Mouse (Mus musculus) mouse embryonic stem cell (cell line): ENCODE measurements around the gene Iqsec1.

Source experiments
- in situ Hi-C, 2 experiments: fragments of 300-500 bp; cut with MboI; formaldehyde crosslinking; loops; 1 replicate in 1 of 2; 3 replicates in 1 of 2; pipeline ENCODE4 v1.14.3; 2019 to 2020; ENCODE audit warnings: low sequenced_read_pairs in 2 of 2, low pct_unique_long_range_greater_than_20kb in 1 of 2, mixed read lengths in 1 of 2; ENCODE audit not compliant: unreplicated experiment in 1 of 2

Iqsec1 gene

DNA sequence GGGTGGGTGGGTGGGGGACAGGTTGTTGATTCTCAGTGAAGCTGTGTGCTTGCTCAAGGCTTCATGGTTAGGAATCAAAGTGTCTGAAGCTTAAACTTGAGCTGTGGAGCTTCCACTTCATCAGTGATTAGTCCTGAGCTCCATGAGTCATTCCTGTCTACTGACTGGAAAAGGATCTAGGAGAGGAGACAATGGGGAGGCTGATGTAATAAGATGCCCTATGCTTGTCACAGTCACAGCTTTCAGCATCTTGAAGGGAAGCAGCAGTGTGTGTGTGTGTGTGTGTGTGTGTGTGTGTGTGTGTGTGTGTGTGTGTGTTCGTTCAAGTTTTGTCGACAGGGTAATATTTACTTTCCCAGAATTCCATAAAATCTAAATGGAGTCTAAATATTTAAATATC lies 84.3 kb downstream of the Iqsec1 start:
- in situ Hi-C loops, result no loop called here

DNA sequence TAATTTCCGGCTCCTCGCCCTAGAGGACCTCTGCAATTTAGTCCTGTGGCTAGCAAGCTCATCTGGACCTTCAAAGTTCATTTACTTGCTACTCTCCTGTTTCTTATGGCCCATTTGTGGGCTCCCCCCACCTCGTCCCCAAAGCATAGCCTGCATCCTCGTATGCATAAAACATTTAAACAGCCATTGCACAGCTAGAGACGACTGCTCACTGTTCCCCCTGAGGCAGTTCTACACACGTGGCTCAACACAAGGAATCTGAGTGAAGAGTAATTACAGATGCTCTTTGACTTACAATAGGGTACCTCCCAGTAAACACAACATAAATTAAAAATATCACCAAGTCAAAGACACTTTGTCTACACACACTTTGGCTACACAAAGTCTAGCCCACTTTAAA lies 88.2 kb downstream of the Iqsec1 start:
- in situ Hi-C loops, result no loop called here

DNA sequence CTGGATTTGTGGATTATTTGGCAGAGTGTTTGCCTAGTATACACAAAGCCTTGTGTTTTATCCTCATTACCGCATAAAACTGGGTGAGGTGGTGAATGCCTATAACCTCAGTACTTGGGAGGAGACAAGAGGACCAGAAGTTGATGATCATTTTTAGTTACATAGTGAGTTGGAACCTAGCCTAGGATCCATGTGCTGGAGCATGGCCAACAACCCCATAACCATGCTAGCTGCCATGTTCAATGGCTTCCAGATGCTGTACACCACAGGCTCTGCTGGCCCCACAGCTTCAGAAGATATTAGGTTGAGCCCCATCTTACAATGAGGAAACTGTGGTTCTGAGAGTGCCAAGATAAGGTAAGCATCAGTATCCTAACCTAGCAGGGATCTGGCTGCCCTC lies 89.2 kb downstream of the Iqsec1 start:
- in situ Hi-C loops, result no loop called here

DNA sequence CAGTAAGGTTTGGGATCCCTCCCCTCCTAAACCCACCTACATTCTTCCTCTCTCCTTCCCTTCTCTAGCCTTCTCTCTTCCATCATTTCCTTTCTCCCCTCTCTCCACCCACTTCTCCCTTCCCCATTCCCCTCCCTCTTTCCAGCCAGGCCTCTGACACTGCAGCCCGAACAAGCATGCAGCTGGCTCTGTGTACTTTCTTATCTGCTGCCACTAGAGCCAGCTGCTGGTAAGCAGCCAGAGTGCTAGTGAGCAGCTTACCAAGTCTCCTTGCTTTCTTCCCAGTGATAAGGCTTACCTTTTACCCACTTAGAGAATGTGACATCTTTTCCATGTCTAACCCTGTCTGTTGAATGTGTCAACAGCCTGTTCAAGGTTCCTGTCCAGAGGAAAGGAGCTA lies 90.4 kb downstream of the Iqsec1 start:
- in situ Hi-C loops, result no loop called here

DNA sequence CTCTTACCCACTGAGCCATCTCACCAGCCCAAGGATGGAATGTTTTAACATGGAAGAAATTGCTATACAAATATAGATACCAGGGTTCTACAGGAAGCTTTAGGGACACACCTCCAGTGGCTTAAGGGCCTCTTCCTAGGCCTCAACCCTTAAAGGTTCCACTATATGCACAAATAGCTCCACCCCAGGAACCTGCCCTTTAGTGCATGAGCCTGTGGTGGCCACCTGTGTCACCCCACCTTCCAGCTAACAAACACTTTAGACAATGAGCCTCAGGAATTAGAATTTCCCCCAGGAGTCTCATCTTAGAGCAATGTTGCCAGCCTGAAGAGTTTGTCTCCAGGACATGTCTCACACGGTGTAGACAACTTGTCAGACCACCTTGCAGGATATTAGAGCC lies 96.1 kb downstream of the Iqsec1 start:
- in situ Hi-C loops, result no loop called here

DNA sequence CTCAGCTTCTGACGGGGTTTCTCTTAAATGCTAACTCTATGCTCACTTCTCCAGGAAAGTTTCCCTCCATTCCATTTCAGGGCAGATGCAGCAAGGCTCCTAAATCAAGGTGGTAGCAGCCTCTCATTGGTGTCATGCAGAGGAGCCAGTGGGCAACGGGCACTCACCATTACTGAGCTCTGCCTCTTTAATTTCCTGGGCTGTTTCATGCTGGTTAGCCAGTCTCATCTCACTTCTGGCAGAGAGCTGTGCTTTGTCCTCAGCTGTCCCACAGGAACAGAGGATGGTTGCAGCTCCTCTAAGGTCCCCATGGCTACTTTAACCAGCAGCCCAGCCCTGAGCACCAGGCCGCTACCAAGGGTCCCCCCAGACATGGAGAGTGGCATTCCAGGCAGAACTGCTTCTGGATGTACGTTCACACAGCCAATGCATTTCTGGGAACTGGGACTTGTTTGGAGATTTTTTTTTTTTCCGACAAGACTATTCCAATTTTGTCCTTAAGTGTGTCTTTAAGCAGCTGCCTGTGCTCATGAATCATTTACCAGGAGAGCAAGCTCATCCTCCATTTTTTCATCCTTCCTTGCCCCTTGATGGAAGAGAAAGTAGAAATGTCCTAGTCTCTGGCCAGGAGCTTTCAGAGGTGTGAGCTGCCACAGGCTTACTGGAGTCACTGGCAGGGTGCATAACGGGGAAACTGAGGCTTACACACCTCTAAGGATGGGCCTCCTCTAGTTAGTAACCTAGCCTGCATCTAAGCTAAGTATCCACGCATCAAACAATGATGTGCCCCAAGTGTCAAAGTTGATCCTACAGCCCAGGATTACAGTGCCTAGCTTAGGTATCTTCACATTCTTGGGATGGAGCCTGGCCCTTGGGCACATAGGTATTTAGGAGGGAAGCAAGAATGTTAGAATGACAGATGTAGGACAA lies 98.9 kb downstream of the Iqsec1 start:
- in situ Hi-C loops, result no loop called here

DNA sequence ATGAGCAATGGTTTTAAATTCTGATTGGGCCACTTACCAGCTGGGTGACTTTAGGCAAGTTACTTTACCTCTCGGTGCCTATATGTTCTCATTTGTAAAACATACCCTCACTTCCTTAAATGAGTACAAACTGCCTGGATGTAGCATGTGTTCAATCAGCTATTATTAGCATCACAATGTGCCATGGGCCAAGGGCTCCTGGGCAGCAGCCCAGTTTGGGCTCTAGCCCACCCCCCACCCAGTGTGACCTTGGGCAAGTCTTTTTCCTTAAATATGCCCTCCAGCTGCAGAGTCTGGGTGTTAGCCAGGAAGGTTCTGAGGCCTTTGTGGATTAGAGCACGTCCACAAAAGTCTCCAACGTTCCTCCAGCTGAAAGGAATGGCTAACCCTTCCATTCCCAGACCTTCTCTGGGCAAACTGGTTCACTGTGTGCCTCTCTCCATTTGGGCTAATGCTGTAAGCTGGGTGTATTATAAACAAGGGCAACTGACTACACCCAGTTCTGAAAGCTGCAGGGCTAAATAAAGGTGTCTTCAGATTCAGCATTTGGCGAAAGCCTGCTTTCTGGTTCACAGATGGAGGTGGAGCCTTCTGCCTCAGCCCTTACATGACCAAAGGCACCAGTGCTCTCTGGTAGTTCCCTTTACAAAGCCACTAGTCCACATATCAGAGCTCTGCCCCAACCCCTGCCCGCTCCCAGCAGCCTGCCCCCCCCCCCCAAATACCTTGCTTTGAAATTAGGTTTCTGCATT lies 101.3 kb downstream of the Iqsec1 start:
- in situ Hi-C loops, result no loop called here

DNA sequence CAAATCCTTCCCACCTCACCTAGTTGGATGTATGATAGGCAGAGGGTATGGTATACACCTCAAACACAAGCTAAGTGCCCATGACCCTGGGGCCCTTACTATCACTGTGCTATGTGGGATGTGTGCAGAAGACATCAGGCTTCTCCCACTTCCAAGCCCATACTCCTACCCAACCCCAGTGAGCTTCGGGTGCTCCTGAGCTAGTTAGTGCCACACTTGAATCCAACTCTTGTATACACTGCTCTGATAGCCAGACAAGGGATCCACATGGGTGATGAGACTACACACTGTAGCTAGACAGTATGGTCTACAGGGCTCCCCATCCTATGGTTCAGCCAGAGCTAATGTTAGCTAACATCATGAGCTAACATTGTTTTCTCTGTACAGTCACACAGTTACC lies 102.9 kb downstream of the Iqsec1 start:
- in situ Hi-C loops, result no loop called here

DNA sequence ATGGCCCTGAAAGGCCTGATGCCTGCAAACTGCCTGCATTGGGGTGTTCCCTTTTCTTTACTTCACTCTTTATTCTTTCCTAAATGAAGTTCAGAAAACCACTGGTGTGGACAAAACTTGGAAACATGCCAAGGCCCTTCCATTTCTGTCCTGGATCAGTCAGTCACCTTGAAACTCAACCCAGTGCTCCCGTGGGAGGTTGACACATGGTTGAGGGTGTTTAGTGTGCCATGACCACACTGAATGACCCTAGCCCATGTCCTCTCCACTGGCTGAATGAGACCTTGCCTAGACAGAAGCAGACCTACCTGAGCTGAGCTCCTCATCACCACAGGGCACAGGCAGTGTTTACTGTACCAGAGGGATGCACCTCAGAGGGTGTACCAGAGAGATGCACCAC lies 103.9 kb downstream of the Iqsec1 start:
- in situ Hi-C loops, result no loop called here

DNA sequence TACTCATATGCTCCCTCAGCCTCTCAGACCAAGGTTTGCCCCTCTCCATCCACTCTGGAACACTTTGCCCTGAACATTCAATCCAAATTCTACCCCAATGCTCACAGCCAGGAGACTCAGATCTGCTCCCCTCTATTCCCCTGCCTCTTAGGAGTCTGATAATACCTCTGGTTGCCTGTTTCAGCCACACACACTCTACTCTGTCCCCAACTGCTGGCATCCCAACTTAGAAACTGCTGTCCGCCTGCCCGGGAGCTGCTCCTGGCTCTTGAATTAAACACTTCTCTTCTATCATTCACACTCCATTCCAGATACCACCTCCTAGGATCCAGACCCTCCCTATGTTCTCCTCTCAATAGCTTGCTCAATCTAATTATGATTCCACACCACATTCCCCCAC lies 107.5 kb downstream of the Iqsec1 start:
- in situ Hi-C loops, result no loop called here

DNA sequence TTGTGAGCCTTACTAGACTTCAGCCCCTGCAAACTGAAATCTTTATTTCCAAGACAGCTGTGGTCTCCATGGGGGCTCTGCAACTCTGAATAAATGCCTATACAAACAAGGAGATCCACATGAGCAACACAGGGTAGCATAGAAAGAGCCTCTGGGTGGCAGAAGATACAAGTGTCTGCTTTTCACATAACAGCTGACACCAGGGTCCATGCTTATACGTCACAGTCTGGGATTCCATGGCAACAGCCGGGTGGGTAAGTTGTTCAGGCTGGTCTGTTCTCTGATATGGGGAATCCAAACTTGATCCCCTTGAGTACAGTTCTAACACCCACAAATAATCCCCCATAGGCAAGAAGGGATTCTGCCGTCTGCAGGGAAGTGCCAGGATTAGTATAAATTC lies 108.1 kb downstream of the Iqsec1 start:
- in situ Hi-C loops, result no loop called here

DNA sequence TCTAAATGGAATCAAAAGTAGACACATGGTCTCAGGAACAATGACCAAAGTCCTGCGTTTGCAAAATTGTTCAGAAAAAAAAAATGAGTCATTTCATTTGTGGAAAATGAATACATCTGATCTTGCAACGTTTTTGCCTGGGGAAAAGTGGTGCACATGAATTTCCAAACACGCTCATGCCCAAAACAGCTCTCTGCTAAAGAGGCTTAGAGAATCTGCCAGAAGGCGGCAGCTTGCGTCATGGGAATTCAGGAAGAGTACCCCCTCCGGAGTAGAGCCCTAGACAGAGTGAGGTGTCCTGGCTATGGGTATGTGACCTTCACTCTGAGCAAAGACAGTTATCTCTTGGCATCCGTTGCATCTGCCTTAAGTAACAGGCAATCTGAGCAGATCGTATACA lies 116.9 kb downstream of the Iqsec1 start:
- in situ Hi-C loops, result no loop called here

DNA sequence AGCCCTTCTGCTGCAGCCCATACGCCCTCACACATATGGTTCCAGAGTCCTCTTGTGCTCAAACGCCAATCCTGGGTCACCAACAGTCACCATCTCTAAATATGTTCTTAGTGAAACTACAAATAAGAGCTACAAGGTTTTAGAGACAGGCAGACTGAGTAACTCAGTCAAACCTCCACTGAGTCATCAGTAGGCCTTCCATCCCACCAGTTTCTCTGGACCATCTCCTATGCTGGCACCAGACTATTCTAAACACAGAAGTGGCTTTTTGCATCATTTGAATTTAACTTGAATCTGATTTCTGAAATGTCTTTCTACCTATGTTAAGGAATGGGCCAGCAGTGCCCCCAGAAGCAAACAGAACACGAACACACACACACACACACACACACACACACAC lies 120.5 kb downstream of the Iqsec1 start:
- in situ Hi-C loops, result no loop called here

DNA sequence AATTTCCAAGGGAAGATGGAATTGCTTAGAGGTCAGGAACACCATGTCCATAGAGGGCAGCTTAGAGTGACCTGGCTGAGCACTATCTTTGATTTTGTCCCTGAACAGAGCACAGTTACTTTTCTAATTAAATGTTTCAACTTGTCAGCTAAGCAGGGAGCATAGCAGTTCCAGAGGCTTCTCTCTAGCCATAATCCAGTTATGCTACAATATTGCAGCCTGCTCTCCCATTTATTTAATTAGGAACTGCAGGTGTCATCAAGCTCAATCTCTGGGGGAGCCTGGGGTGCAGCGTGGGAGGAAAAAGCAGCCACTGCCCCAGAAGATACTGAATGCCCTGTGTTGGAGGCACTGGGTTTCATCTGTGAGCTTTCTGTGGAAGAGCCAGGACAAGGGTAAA lies 127.1 kb downstream of the Iqsec1 start:
- in situ Hi-C loops, result no loop called here

DNA sequence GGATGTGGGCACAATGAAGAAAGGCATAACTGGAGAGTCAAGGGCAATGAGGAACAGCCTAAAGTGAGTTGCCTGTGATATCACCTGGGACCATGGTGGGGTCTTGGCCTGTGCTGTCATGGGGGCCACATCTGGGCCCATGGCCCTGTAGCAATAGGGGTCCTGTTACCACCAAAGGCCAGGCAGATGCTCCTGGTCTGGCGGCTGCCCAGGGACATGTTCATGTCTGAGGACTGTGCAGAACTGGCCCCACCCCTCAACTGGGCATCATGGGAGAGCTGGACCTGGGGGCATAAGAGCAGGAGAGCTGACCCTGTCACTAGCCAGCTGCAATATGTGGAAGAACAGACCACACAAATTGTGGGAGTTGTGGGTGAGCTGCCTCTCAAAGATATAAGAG lies 130.6 kb downstream of the Iqsec1 start:
- in situ Hi-C loops, result no loop called here

DNA sequence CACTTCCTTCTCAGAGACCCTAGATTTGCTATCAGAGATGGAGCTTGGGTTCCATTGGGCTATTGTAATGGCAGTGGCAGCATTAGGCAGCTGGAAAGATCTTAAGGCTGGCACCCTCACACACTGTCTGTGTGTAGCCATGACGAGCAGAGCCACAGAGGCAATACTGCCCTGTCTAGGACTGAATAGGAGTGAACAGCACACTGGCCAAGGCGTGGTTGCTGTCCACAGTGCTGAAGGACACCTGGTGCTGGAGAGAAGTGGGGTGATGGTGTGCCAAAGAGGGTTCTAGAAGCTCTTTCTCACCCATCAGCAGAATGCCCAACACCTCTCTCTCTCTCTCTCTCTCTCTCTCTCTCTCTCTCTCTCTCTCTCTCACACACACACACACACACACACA lies 136.1 kb downstream of the Iqsec1 start:
- in situ Hi-C loops, result no loop called here

DNA sequence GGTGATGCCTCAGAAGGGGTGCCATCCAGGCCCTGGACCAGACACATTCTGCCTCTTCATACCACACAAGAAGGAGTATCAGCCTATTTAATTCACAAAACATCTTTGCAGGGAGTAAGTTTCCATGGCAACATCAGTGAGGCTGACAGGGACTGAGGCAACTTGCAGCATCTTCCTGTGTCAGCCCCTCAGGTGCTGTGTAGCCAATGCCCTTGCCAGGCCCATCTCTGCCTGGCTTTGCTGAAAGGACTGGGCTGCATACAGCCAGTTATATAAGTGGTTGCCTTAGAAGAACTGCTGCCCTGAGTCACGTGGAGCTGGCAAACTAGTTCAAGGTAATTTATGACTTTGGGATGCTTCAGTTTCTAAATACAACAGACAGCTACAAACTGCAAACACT lies 140.4 kb downstream of the Iqsec1 start:
- in situ Hi-C loops, result no loop called here

DNA sequence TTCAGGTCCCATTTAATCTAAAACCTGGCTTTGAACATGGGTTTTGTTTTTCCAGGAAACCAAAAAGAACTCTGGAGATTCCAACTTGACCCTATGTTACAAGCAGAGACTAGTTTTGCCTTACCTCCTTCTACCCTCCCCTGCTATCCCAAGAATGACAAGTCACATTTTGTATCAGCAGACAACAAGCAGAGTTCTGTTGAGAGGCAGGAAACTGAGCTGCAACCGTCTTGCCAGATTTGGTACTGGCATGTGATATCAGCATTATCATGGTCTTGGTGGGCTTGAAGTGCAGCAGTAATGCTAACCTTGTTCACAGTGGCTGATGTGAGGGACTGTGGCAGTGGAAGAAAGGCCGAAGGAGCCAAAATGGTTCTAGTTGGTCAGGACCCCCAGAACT lies 141.0 kb downstream of the Iqsec1 start:
- in situ Hi-C loops, result no loop called here

DNA sequence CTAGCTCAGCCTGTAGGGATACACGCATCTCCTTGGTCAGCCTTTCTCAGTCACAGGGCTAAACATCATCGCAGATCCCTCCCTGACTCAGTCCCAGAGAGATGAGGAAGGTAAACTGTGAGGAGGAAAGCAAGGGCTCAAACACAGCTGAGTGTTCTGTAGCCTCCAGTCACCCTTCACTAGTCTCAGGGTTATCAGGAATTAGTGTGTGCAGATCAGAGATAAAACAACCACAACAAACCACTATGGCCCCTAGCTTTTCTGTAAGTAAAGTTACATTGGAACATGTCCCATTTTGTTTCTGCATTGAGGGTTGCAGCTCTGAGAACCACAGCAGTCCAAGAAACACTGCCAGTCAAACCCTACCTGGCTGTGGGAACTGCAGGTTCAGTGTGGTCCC lies 148.5 kb downstream of the Iqsec1 start:
- in situ Hi-C loops, result no loop called here

DNA sequence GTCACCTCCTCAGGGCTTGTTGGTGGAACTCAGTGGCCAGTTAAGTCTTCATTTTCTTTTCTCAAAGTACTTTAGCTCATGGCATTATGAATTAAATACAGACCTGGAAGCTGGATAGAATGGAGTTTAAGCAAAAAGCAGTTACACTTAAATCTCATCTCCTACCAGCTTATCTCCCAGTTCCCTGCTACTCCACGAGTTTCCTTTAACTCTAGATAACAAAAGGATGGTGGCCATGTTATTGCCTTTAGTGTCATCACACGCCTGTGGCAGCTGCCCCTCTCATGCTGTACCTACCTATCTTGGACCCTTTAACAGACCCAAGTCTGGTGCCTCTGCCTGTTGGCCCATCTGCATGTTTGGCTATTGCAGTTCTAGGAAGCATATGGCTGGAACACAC lies 151.7 kb downstream of the Iqsec1 start:
- in situ Hi-C loops, result no loop called here
